Mouse (Mus musculus): ENCODE data around the gene Il11.

- TF ChIP-seq CTCF (IDR thresholded peaks at IDR 0.05; ENCODE audit: low read depth), result no peak
- TF ChIP-seq EP300 (optimal IDR thresholded peaks at IDR 0.05), result no peak
These were observed 2.7 kb downstream of the Il11 start for GRCm38 (mm10) chr7:4779921-4780320.
